Mouse (Mus musculus) frontal cortex, postnatal 14 days (tissue): ENCODE results near the gene Med26.

ENCODE experiments used
- DNase-seq, 2 experiments: peaks; one replicate each; pipeline ENCODE4 v3.0.0; 2022; ENCODE audit warnings: low spot score in 2 of 2

Gene Med26

DNA sequence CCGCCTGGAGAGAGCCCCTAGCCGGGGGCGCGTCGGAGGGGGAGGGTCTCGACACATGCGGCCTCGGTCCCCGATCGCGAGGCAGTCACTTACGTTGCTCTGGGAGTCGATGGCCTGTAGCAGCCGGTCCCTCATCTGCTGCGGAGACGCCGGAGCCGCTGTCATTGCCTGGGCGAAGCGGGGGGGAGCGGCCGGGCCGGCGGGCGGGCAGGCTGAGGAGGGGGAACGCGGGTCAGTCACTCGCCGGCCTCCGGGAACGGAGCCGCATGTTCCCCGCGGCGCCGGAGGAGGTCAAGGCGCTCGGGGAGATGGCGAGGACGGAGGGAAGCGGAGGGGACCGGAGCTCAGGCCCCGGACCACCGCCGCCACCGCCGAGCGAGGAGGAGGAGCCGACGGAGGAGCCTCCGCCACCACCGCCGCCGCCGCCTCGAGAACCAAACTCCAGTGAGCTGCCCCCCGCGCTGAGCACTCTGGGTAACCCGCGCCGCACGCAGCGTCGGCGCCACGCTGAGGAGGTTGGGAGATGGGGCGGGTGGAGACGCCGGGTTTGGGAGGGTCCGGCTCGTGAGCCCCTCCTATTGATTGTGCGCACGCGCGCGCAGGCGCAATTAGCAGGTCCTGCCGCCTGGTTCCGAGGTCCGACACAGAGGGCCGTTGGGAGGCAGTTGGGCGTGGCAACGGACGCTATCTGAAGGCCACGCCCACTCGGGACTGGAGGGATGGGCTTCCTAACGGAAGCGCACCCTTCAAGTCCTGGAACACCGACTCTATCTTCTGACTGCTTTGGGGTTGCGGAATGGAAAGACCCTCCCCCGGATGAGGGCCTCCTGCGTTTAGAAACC is at the start of gene Med26:
TSS of gene Med26 (minus strand) at position 469 of the 842 bp plus-strand sequence.
- DNase-seq = peak; percentile 97 to 98

GRCm38 (mm10) chr8:72590198-72590597 is 42.1 kb upstream of the Med26 start:
- DNase-seq = no peak

DNA sequence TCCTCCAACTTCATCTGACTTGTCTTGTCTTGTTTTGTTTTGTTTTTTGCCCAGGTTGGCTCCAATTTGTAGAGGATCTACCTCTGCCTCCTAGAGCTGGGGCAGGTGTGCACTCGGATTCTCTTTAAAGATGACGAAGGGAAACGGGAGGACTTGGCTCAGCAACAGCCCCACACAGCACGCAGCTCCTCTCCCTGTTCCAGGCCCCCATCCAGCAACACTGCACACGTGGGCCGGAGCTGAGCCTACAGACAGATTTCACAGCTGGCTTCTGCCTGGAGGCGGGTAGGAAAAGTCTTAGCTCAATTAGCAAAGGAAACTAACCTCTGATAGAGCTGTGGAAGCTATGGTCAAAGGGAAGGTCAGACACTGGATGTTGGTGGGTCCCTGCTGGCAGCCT is 41.2 kb upstream of the Med26 start:
- peak; percentile 59 to 60 for DNase-seq

DNA sequence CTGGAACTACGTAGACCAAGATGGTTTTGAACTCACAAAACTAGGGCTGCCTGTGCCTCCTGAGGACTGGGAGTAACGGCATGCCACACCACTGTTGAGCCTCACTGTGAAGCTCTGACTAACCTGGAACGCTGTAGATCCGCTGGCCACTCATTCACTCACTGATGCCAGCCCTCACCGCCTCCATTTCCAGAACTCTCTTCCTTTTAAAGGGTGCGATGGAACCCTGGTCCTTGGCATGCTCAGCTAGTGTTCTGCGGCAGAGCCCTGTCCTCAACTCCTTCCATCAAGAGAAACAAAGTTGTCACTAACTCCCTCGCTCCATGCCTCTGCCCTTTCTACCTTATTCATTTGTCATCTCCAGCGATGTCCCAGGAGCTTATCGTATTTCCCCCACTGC is 40.8 kb upstream of the Med26 start:
- no peak for DNase-seq

DNA sequence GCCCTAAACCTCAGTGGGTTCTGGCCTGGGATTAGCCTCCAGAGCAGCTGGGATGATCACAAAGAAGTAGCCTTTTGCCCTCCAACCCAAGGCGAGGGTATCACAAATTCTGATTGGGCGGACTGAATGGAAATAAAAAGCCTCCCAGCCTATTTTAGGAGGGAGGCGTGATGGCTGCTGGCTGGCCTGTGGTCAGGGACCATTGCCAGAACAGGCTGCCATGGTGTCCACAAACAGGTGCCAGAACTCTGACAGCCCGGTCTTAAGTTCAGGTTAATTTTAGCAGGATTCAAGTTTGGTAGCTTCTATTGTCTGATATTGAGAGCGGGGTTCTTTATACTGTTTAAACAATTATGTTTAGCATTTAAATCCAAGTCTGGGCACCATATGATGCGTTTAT is 39.7 kb upstream of the Med26 start:
- no peak for DNase-seq

- DNase-seq = no peak
These were observed 36.3 kb upstream of the Med26 start for GRCm38 (mm10) chr8:72584390-72584789.

DNA sequence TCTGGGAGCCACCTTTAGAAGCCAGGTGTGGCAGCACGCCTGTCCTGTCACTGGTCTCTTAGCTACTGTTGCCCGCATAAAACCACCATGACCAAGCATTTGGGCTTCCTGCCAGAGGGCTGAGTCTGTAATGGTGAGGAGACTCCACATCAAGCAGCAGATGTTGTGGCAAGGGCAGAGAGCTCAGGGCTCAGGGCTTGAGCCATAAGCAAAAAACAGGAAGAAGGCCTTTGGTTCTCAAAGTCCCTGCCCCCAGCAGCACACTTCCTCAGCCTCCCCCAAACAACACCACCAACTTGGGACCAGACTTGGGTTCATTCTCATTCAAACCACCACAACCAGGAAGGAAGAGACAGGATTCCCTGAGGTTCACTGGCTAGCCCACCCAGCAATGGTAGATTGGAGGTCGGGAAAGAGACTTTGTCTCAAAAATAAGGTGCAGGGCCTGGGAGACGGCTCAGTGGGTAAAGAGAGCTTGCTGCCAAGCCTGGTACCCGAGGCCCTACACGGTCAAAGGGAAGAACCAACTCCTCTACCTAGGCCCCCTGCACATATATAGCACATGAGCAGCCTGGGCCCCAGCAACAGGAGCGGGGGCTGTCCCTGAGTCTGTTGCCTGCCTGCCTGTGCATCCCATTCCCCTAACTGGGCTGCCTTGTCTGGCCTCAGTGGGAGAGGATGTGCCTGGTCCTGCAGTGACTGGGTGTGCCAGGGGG is 35.1 kb upstream of the Med26 start:
- no peak for DNase-seq

- DNase-seq = no peak
These were observed 31.3 kb upstream of the Med26 start for GRCm38 (mm10) chr8:72579374-72579773.

DNA sequence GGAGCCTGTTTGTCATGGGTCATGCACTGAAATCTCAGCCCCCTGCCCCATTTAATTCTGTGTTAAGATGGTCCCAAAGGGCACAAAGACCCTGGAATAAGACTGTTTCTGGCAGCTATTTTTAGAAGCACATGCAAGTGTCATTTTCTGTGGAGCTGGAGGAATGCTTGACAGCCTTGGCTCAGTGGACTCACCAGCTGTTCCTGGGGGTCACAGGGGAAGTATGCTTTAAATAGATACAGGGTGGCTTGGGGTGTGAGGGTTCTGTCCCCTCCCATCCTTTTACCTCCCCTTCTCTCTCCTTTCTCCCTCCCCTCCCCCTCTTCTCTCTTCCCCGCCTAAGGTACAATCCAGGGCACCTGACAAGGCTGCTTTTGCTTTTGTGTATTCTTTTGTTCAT is 29.9 kb upstream of the Med26 start:
- DNase-seq = no peak

- no peak for DNase-seq
These were observed 29.2 kb upstream of the Med26 start for GRCm38 (mm10) chr8:72577266-72577665.

GRCm38 (mm10) chr8:72575915-72576314 is 27.8 kb upstream of the Med26 start:
- no peak for DNase-seq

DNA sequence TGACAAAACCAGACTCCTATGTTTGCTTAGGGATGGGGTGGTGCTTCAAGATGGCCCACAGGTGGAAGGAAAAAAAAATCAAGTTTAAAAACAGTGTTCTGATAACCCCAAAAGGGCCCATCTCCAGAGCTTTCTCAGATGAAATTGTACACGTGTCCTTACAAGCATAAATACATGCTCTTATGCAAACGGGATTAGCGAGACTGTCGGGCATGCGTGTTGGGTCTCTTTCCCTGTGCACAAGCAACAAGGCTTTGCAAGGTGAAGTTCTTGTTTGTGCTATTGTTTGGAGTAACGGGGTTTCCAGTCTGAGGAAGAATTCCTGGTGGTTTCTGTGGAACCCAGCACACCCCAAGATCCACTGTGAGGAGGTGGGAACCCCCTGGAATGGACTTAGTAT is 25.4 kb upstream of the Med26 start:
- DNase-seq = no peak

- no peak for DNase-seq
These were observed 24.4 kb upstream of the Med26 start for GRCm38 (mm10) chr8:72572507-72572906.

DNA sequence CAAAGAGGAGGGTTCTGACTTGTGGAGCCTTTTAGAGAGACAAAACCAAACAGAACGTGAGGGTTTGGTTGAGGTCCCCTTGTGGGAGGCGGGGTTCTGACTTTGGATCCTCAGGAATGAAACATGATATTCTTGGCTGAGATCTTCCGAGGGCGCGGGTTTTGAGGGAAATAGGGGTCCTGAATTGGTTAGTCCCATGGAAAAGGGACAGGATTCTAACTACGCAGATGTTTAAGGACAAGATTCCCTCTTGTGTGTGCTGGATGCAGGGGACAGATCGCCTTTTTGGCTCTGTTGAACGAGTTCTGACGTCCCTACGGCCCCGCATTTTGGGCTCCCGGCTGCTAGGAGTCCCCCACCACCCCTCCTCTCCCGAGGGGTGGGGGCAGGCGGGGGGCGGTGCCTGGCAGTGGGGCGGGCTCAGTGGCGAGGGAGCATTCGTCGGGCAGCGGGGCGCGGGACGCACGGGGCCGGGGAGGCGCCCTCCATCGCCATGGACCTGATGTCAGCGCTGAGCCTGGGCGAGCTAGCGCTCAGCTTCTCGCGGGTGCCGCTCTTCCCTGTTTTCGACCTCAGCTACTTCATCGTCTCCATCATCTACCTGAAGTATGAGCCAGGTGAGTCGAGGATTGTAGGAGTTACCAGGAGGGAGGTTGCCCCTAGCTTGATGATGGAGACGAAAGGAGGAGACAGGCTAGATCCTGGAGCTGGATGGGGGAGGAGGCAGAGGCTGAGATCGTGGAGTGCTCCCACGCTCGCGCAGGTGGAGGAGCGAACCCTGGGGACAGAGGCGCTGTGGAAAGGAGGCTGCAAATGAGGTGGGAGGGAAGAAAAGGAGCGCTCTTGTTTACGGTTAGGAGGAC is 23.8 kb upstream of the Med26 start, which contains the start of gene Tmem38a:
TSS of gene Tmem38a (plus strand) at position 445 of the 863 bp plus-strand sequence.
- DNase-seq = peak; percentile 69 to 72

- DNase-seq = peak; percentile 97
These were observed 22.9 kb upstream of the Med26 start, which contains the start of gene Smim7 for GRCm38 (mm10) chr8:72570633-72571610. Gene Smim7, minus strand, starts transcription at chr8:72571088.

DNA sequence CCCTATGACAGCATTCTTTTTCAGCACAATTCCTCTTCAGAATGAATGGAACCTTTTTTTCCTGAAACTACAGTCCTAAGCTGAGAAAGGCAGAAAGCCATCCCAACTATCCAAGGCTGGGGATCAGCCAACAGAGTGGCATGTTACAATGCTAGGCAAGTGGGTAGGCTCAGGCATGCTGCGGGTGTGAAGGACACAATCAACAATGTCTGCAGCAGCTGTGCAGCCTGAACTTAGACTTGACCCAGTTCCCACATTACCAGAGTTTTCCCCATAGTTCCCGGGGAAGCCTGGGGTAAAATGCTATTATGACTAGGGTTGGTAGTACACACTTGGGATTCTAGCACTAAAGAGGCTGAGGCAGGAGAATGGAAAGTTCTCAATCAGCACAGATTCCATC is 17.9 kb upstream of the Med26 start:
- DNase-seq = no peak

GRCm38 (mm10) chr8:72561111-72561689 is 13.1 kb upstream of the Med26 start:
- DNase-seq = no peak

GRCm38 (mm10) chr8:72555770-72556169 is 7.7 kb upstream of the Med26 start:
- no peak for DNase-seq

DNA sequence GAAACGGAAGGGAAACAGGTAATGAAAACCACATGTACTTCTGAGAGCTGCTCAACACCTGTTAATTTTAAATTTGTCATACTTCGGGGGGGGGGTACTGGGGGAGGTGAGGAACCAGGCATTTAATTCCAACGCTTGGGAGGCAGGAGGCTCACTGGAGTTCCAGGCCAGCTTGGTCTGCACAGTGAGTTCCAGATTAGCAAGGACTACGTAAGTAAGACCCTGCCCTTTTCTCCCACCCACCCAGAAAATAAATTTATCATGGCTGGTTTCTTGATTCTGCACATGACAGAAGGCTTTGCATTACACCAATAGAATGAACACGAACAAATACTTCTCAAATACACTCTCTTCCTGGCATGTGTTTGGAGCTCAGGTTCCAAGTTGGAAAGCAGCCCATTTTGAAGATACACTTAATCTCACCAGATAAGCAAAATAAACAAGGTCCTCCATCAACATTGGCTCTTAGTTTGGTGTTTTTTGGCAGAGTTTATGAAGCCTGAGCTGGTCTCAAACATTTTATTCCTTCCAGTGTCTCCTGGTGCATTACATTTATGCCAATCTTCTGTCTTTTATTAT is 1.3 kb upstream of the Med26 start:
- no peak for DNase-seq
